Mouse (Mus musculus) midbrain, embryonic 11.5 days (tissue): ENCODE measurements around the gene Fkbp10. TPM values are rescaled to one million over a fixed set of nuclear protein-coding genes. Genes with fewer than 3 reads are reported as not detected.
A peak's percentile ranks its signal among the peaks of the same experiment; 100 is the strongest.

Source experiments
- ATAC-seq: fragments of 200-750 bp; cut with Nextera tagmentation; 2 replicates; pipeline ENCODE4 v1.8.0; 2017; ENCODE audit warnings: moderate TSS enrichment, moderate library complexity; ENCODE audit not compliant: low FRiP score
- DNase-seq: peaks from one replicate; pipeline ENCODE4 v3.0.0; 2015; ENCODE audit warnings: low spot score; ENCODE audit errors: missing footprints
- H3K27ac ChIP-seq: fragments of 300-500 bp; sonication (generic); 2 replicates; pipeline ENCODE4 v1.5.1; 2014; ENCODE audit warnings: low read depth, low read length
- H3K27me3 ChIP-seq: fragments of 300-500 bp; sonication (generic); 2 replicates; pipeline ENCODE4 v1.6.1; 2014; ENCODE audit warnings: mild to moderate bottlenecking, low read length, moderate library complexity, mixed read lengths; ENCODE audit not compliant: control insufficient read depth, insufficient read depth
- H3K36me3 ChIP-seq: fragments of 300-500 bp; sonication (generic); 2 replicates; pipeline ENCODE4 v1.6.1; 2014; ENCODE audit warnings: mild to moderate bottlenecking, low read length, moderate library complexity, mixed read lengths; ENCODE audit not compliant: control insufficient read depth, insufficient read depth
- H3K4me1 ChIP-seq: fragments of 300-500 bp; sonication (generic); 2 replicates; pipeline ENCODE4 v1.6.1; 2014; ENCODE audit warnings: low read length; ENCODE audit not compliant: control insufficient read depth, insufficient read depth
- H3K4me2 ChIP-seq: fragments of 300-500 bp; sonication (generic); 2 replicates; pipeline ENCODE4 v1.6.1; 2014; ENCODE audit warnings: mild to moderate bottlenecking, moderate library complexity
- H3K4me3 ChIP-seq: fragments of 300-500 bp; sonication (generic); 2 replicates; pipeline ENCODE4 v1.5.1; 2014; ENCODE audit warnings: low read depth, low read length
- H3K9ac ChIP-seq: fragments of 300-500 bp; sonication (generic); 2 replicates; pipeline ENCODE4 v1.6.1; 2014; ENCODE audit warnings: low read length
- H3K9me3 ChIP-seq: fragments of 300-500 bp; sonication (generic); 2 replicates; pipeline ENCODE4 v1.6.1; 2016; ENCODE audit warnings: low read length; ENCODE audit not compliant: control insufficient read depth
- WGBS: fragments of 180-500 bp; shearing (Covaris S2); extraction: QIAGEN DNeasy Blood & Tissue Kit; methylation state at CpG from one replicate; pipeline ENCODE4 v1.1.7; 2014; 5-methylcytosine and 5-hydroxymethylcytosine counted together
- polyA plus RNA-seq: library from polyadenylated mRNA; unstranded; fragments of >200 nt; fragmentation: Nextera tagmentation; extraction: Ambion mirVana; gene quantifications from 2 replicates; pipeline ENCODE4 v1.2.1, GENCODE M21; 2014

Fkbp10 gene
- polyA plus RNA-seq, 1 experiment from 2014 or later, result 33.0 TPM

GRCm38 (mm10) chr11:100391884-100392345 lies 23.6 kb upstream of the Fkbp10 start:
- H3K9ac ChIP-seq, result no peak overlapping the region
- H3K36me3 ChIP-seq, result no peaks in the 10 kb centered on the region
- ATAC-seq, result no peak
- WGBS, result 72% methylated on average over 7 of the region's 7 CpGs
- H3K27me3 ChIP-seq, result peaks cover 17% of the 10 kb centered on the region
- no peak overlapping the region for H3K4me3 ChIP-seq
- H3K4me1 ChIP-seq, result peaks cover 3% of the 10 kb centered on the region
- H3K4me2 ChIP-seq, result no peak overlapping the region
- no peak for DNase-seq
- H3K9me3 ChIP-seq, result no peaks in the 10 kb centered on the region
- no peak overlapping the region for H3K27ac ChIP-seq

- no peak overlapping the region for H3K27ac ChIP-seq
- ATAC-seq, result no peak
- no peaks in the 10 kb centered on the region for H3K9me3 ChIP-seq
- no peak overlapping the region for H3K4me3 ChIP-seq
- no peaks in the 10 kb centered on the region for H3K36me3 ChIP-seq
- no peak overlapping the region for H3K9ac ChIP-seq
- 90% methylated on average over 5 of the region's 5 CpGs for WGBS
- peaks cover 5% of the 10 kb centered on the region for H3K4me1 ChIP-seq
- DNase-seq, result no peak
- peaks cover 22% of the 10 kb centered on the region for H3K27me3 ChIP-seq
- H3K4me2 ChIP-seq, result no peak overlapping the region
Observed at GRCm38 (mm10) chr11:100392958-100393357, 22.5 kb upstream of the Fkbp10 start.

GRCm38 (mm10) chr11:100393733-100394132 lies 21.8 kb upstream of the Fkbp10 start:
- Histone ChIP-seq H3K4me2 (no peak overlapping the region), H3K27ac (no peak overlapping the region), H3K9me3 (no peaks in the 10 kb centered on the region), H3K27me3 (peaks cover 22% of the 10 kb centered on the region), H3K9ac (no peak overlapping the region), H3K4me1 (peaks cover 5% of the 10 kb centered on the region), H3K36me3 (no peaks in the 10 kb centered on the region), H3K4me3 (no peak overlapping the region)
- ATAC-seq, result no peak
- 85% methylated on average over 7 of the region's 7 CpGs for WGBS
- no peak for DNase-seq

- 79% methylated on average over 5 of the region's 5 CpGs for WGBS
- Histone ChIP-seq H3K4me2 (no peak overlapping the region), H3K27ac (no peak overlapping the region), H3K4me1 (peaks cover 5% of the 10 kb centered on the region), H3K9ac (no peak overlapping the region), H3K9me3 (no peaks in the 10 kb centered on the region), H3K27me3 (peaks cover 22% of the 10 kb centered on the region), H3K36me3 (no peaks in the 10 kb centered on the region), H3K4me3 (no peak overlapping the region)
- ATAC-seq (no peak), DNase-seq (no peak)
Observed at GRCm38 (mm10) chr11:100394353-100395074, 21.0 kb upstream of the Fkbp10 start.

GRCm38 (mm10) chr11:100395200-100395599 lies 20.3 kb upstream of the Fkbp10 start:
- 42% methylated on average over 11 of the region's 11 CpGs for WGBS
- no peak overlapping the region for H3K4me2 ChIP-seq
- DNase-seq, result no peak
- H3K4me1 ChIP-seq, result peaks cover 5% of the 10 kb centered on the region
- H3K36me3 ChIP-seq, result no peaks in the 10 kb centered on the region
- ATAC-seq, result no peak
- no peak overlapping the region for H3K9ac ChIP-seq
- H3K4me3 ChIP-seq, result no peak overlapping the region
- no peak overlapping the region for H3K27ac ChIP-seq
- H3K27me3 ChIP-seq, result peaks cover 22% of the 10 kb centered on the region
- H3K9me3 ChIP-seq, result no peaks in the 10 kb centered on the region

- H3K27ac ChIP-seq, result no peak overlapping the region
- peaks cover 22% of the 10 kb centered on the region for H3K27me3 ChIP-seq
- H3K4me2 ChIP-seq, result peak overlapping the region; percentile 60
- WGBS, result 34% methylated on average over 17 of the region's 17 CpGs
- H3K9ac ChIP-seq, result no peak overlapping the region
- H3K4me1 ChIP-seq, result peaks cover 5% of the 10 kb centered on the region; the same call in 1 of the 2 replicates
- no peaks in the 10 kb centered on the region for H3K36me3 ChIP-seq
- H3K9me3 ChIP-seq, result no peaks in the 10 kb centered on the region
- peak overlapping the region; percentile 52 for H3K4me3 ChIP-seq
- DNase-seq (no peak), ATAC-seq (no peak)
Observed at GRCm38 (mm10) chr11:100395861-100396631, 19.5 kb upstream of the Fkbp10 start.

- Histone ChIP-seq H3K27me3 (peaks cover 22% of the 10 kb centered on the region), H3K4me1 (0 out of 2 replicates have a peak, but pooled peaks cover 3% of the 10 kb centered on the region), H3K4me2 (peak overlapping the region; percentile 60), H3K9ac (peak overlapping the region; percentile 63), H3K27ac (no peak overlapping the region), H3K36me3 (no peaks in the 10 kb centered on the region), H3K4me3 (peak overlapping the region; percentile 52), H3K9me3 (no peaks in the 10 kb centered on the region)
- ATAC-seq (no peak), DNase-seq (peak; percentile 89)
- 3% methylated on average over 42 of the region's 42 CpGs for WGBS
Observed at GRCm38 (mm10) chr11:100396886-100397599, 18.5 kb upstream of the Fkbp10 start.

- H3K4me2 ChIP-seq, result peak within 1 kb of the TSS; percentile 60
- ATAC-seq (peak; percentile 97), DNase-seq (peak; percentile 99)
- H3K9ac ChIP-seq, result peak within 1 kb of the TSS; percentile 63
- no peak within 1 kb of the TSS for H3K27ac ChIP-seq
- no peaks in the 10 kb centered on the region for H3K36me3 ChIP-seq
- H3K27me3 ChIP-seq, result peaks cover 22% of the 10 kb centered on the region
- peak within 1 kb of the TSS; percentile 52 for H3K4me3 ChIP-seq
- H3K4me1 ChIP-seq, result 0 out of 2 replicates have a peak, but pooled peaks cover 3% of the 10 kb centered on the region
- WGBS, result under 1% methylated on average over 37 of the region's 37 CpGs
- H3K9me3 ChIP-seq, result no peaks in the 10 kb centered on the region
Observed at GRCm38 (mm10) chr11:100397600-100398389, 17.7 kb upstream of the Fkbp10 start, which contains the start of gene Jup. Jup (minus strand) TSS chr11:100397763.
